Mouse (Mus musculus) mouse embryonic stem cell (cell line): ENCODE measurements around the gene Cby1.
"Not testable (repeated sequence)": the region's sequence is repeated elsewhere in the genome, so short reads cannot be mapped to it uniquely, and the experiment has no call there.

ENCODE experiments used
- in situ Hi-C, 2 experiments: fragments of 300-500 bp; cut with MboI; formaldehyde crosslinking; loops; 1 replicate in 1 of 2; 3 replicates in 1 of 2; pipeline ENCODE4 v1.14.3; 2019 to 2020; ENCODE audit warnings: low sequenced_read_pairs in 2 of 2, low pct_unique_long_range_greater_than_20kb in 1 of 2, mixed read lengths in 1 of 2; ENCODE audit not compliant: unreplicated experiment in 1 of 2

Gene Cby1

DNA sequence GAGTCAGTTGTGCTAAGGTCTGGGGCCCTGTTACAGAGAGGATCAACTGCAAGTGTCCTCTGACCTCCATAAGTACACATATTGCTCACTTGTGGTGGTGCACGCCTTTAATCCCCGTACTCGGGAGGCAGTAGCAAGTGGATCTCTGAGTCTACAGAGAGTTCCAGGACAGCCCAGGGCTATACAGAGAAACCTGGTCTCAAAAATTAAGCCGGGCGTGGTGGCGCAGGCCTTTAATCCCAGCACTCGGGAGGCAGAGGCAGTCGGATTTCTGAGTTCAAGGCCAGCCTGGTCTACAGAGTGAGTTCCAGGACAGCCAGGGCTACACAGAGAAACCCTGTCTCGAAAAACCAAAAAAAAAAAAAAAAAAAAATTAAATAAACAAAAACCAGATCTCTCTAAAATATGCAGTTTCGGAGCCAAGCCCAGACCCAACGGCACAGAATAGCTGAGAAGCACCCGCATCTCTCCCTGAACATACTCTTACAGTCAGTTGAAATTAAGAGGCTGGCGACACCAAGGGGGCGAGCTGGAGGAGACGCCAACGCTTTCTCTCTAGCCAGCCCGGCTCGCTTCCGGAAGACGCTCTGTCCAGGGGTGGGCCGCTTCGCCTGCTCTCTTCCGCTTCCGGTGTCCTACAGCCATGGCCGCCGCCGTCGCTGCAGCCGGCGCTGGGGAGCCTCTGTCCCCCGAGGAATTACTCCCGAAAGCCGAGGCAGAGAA, 11.4 kb downstream of the Cby1 start, which contains the start of gene Tomm22:
Tomm22 (plus strand) TSS at position 613 of the 723 bp plus-strand sequence.
- in situ Hi-C loops, result no loop called here

DNA sequence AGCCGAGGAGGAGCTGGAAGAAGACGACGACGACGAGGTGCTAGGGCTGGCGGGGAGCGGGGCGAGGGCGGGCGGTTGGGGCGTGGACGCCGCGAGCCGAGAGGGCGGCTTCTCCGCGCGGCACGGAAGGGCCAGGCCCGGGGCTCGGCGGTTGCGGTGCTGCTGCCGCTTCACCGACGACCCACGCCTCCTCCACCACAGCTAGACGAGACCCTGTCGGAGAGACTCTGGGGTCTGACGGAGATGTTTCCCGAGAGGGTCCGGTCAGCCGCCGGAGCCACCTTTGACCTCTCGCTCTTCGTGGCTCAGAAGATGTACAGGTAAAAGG, 11.9 kb downstream of the Cby1 start:
- in situ Hi-C loops, result no loop called here

- in situ Hi-C loops, result not testable (repeated sequence)
Observed at GRCm38 (mm10) chr15:79671828-79672348, 12.9 kb downstream of the Cby1 start.

DNA sequence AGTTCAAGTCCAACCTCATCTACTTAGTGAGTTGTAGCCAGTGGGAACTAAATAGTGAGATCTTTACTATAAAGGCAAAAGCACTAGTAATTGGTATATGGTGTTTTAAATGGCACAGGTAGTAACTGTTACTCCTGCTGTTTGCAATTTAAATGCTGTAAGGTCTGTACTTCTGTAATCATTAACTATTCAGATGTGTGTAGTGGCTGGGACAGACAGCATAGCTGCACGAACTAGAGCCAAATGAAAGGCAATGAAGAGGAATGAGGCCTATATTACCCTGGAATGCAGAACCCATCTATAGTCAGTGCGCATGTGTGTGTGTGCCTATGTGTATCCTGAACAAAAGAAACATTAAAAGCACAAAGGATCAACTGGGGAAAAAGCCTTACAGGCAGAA, 18.9 kb downstream of the Cby1 start:
- in situ Hi-C loops, result no loop called here

GRCm38 (mm10) chr15:79681973-79682372, 23.0 kb downstream of the Cby1 start:
- in situ Hi-C loops, result no loop called here

DNA sequence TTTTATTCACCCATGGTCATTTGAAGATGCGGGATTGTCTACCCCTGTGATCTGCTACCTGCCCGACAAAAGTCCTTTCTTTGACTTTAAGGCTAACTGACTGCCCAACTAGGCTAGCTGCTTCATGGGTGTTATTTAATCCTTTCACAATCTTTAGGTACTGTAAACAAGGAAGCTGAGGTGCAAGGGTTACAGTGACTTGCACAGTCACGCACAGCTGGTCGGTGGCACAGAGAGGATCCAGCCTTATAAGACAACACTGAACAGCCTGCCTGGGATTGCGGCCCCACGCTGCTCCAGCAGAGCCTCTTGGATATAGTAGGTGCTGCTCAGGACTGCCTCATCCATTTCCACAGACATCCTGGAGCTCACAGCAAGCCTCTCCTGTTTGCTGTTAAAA, 24.1 kb downstream of the Cby1 start:
- in situ Hi-C loops, result no loop called here

DNA sequence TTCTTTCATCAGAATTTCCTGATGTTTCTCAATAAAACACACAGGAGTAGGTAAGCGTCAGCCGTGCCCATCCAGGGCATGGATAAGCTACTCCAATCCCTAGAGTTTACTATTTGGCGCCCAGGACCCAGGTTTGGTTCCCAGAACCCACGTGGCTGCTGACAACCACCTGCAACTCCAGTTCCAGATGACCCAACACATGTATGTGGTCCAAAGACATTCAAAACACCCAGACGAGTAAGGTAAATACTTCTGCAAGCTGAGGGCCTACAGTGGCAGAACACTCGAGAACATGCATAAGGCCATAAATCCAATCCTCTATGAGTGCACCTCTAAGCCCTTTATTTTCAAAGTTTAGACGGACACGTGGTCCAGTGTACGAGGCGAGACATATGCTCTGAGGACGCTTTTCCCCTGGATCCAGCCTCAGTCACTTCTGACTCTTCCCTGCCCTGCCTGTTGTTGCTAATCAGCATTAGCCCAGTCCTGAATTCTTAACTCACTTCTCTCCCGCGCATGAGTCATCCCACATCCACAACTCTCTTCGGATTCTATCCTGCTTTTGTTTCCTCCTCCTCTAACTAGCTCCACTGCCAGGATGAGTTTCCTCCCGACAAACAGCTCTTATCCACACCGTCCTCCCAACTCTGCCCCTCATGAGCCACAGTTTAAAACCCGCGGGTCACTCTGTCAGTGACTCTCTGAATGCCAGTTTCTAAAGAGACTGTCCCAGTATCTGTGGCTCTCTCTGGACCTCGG, 24.9 kb downstream of the Cby1 start:
- in situ Hi-C loops, result no loop called here

- in situ Hi-C loops, result no loop called here
Observed at GRCm38 (mm10) chr15:79684616-79685015, 25.6 kb downstream of the Cby1 start.

GRCm38 (mm10) chr15:79685141-79685641, 26.2 kb downstream of the Cby1 start:
- in situ Hi-C loops, result no loop called here

GRCm38 (mm10) chr15:79686046-79686869, 27.3 kb downstream of the Cby1 start:
- in situ Hi-C loops, result no loop called here

DNA sequence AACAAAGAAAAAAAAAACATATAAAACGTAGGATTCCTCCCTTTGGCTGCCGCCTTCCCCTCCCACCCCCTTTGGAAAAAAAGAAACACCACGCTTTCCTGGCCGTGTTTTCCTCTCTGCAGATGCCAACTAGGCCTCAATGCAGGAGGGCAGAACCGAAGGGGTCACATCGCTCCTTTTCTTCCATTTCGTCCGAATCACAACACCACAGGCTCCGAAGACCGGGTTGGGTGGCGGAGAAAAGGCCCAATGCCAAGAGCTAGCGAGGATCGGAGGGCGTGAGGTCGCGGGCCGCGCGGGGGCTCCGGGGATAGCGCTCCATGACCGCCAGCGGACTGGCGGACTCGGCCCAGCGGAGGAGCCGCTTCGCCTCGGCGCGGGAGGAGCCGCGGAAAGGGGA, 28.2 kb downstream of the Cby1 start:
- in situ Hi-C loops, result no loop called here

DNA sequence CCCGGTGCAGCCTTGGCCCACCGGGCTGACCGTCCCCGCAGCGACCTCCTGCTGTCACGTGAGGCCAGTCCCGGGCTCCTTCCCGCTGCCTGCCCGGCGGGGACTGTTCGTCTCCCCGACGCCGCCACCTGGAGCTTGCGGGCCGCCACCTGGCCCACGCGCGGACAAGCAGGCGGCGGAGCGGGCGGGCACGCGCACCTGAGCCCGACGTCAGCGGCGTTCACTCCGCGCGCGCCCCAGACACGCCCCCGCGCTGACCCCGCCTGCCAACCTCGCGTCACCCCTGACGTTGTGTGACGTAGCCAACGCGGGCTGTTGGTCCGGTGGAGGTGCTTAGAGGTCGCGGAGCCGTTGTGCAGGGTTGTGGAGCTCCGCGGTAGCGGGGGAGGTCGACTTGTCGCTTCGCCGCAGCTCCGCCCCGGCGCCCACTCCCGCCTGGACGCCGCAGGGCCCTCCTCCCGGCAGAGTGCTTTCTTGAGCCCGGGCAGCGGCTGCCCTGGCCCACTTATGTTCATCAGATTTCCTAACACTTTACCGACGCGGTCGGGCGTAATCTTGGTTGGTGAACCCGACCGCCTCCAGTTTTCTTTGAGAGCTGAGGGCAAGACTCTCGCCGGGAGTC, 28.8 kb downstream of the Cby1 start, which contains the start of gene Josd1:
Josd1 (minus strand) TSS at position 274 of the 622 bp plus-strand sequence.
- in situ Hi-C loops, result no loop called here

DNA sequence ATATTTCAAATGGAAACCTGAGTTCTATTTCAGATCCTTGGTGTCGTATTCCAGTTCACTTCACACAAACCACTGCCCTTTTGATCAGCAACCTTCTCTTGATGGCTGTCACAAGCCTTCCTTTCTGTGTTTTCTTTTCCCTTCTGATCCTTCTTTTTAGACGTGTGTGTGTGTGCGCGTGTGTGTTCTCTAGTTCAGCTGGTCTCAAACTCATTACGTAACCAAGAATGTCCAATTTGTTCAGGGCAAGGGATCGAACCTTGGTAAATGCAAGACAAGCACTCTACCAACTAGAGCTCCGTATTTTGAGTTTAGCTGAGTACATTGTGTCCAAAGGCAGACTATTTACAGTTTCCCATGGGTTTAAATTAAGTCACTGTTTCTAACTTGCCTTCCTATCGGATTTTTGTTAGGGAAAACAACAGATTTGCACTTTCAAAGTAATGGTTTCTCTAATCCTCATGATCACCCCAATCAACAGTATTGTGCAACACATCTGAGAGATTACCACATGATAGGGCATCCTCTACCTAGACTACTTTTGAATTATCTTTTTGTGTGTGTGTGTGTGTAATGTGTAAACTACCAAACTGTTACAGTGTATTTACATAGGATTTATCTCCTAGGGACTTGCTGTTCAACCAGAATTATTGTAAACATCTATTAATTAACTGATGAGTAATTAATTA, 29.4 kb downstream of the Cby1 start:
- in situ Hi-C loops, result no loop called here

- in situ Hi-C loops, result no loop called here
Observed at GRCm38 (mm10) chr15:79689662-79690425, 30.8 kb downstream of the Cby1 start.

- in situ Hi-C loops, result no loop called here
Observed at GRCm38 (mm10) chr15:79690426-79691022, 31.5 kb downstream of the Cby1 start, which contains the start of gene Gtpbp1. TSS of gene Gtpbp1 (plus strand) at chr15:79690845.

DNA sequence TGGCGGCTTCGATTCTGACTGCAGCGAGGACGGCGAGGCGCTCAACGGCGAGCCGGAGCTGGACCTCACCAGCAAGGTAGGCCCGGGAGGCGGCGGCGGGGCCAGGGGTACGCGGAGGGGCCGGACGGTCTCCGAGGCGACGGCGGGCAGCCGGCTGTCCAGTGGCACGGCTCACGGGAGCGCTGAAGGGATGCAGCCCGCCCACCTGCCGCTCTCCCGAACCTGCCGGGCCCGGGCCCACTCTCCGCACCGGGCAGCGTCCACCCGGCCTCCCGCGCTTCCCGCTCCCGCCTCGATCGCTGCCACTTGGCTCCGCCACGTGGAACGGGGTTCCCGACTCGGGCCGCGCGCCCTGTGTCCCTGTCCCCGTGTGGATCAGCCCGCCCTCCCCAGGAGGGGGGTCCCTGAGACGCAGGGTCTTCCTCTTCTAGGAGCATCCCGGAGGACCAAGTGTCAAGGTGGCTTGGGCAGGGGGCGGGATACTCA, 32.1 kb downstream of the Cby1 start:
- in situ Hi-C loops, result no loop called here

DNA sequence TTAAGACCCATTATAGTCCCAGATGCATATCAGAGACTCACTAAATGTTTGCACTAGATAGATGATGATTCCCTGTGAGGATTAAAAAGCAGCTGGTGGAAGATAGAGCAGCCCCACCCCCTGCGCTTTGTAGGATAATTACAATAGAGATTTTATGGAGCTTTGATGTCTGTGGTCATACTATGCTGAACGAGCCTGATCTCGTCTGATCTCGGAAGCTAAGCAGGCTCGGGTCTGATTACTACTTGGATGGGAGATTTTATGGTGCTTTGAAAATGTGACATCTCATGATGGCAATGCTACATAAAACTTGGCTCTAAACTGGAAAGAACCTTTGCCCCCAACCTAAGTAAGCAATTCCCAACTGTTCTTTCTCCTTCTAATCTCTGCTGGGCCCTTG, 33.3 kb downstream of the Cby1 start:
- in situ Hi-C loops, result no loop called here
